Mouse (Mus musculus) midbrain, embryonic 12.5 days (tissue): Measurements from ENCODE around the gene Lrguk. TPM values are rescaled to one million over a fixed set of nuclear protein-coding genes. Genes with fewer than 3 reads are reported as not detected.

Source experiments
- ATAC-seq: fragments of 200-750 bp; cut with Nextera tagmentation; 2 replicates; pipeline ENCODE4 v1.8.0; 2017; ENCODE audit warnings: low read depth, moderate TSS enrichment, moderate library complexity; ENCODE audit not compliant: low FRiP score
- H3K27ac ChIP-seq: fragments of 300-500 bp; sonication (generic); replicated peaks from 2 replicates; pipeline ENCODE4 v1.5.1; 2016; ENCODE audit warnings: mild to moderate bottlenecking
- H3K27me3 ChIP-seq: fragments of 300-500 bp; sonication (generic); 2 replicates; pipeline ENCODE4 v1.6.1; 2016; ENCODE audit warnings: mild to moderate bottlenecking
- H3K36me3 ChIP-seq: fragments of 300-500 bp; sonication (generic); 2 replicates; pipeline ENCODE4 v1.6.1; 2016
- H3K4me1 ChIP-seq: fragments of 300-500 bp; sonication (generic); 2 replicates; pipeline ENCODE4 v1.6.1; 2016
- H3K4me2 ChIP-seq: fragments of 300-500 bp; sonication (generic); replicated peaks from 2 replicates; pipeline ENCODE4 v1.6.1; 2016; ENCODE audit warnings: mild to moderate bottlenecking, moderate library complexity
- H3K4me3 ChIP-seq: fragments of 300-500 bp; sonication (generic); 2 replicates; pipeline ENCODE4 v1.5.1; 2016; ENCODE audit warnings: mild to moderate bottlenecking
- H3K9ac ChIP-seq: fragments of 300-500 bp; sonication (generic); replicated peaks from 2 replicates; pipeline ENCODE4 v1.6.1; 2016; ENCODE audit warnings: mild to moderate bottlenecking, moderate library complexity
- H3K9me3 ChIP-seq: fragments of 300-500 bp; sonication (generic); 2 replicates; pipeline ENCODE4 v1.6.1; 2016; ENCODE audit warnings: mild to moderate bottlenecking
- WGBS: fragments of 180-500 bp; shearing (Covaris S2); methylation state at CpG from one replicate; pipeline ENCODE4 v1.1.7; 2016; 5-methylcytosine and 5-hydroxymethylcytosine counted together
- polyA plus RNA-seq: library from polyadenylated mRNA; unstranded; fragments of >200 nt; fragmentation: Nextera tagmentation; extraction: Ambion mirVana; gene quantifications from 2 replicates; pipeline ENCODE4 v1.2.1, GENCODE M21; 2016

Gene Lrguk
- 0.90 and 0.99 TPM in 2 replicates for polyA plus RNA-seq

GRCm38 (mm10) chr6:34028933-34029745, at the start of gene Lrguk:
Gene Lrguk (plus strand): TSS chr6:34029448.
- Histone ChIP-seq H3K36me3 (no peaks in the 10 kb centered on the region), H3K9me3 (no peaks in the 10 kb centered on the region), H3K27ac (no peak within 1 kb of the TSS), H3K4me3 (peak within 1 kb of the TSS; percentile 71), H3K27me3 (no peaks in the 10 kb centered on the region), H3K4me1 (peaks cover 12% of the 10 kb centered on the region), H3K9ac (peak within 1 kb of the TSS; percentile 60), H3K4me2 (peak within 1 kb of the TSS; percentile 92)
- WGBS, result 5% methylated on average over 32 of the region's 32 CpGs
- peak; percentile 99 for ATAC-seq

GRCm38 (mm10) chr6:33982709-33983108, 46.5 kb upstream of the Lrguk start:
- 87% methylated on average over 9 of the region's 9 CpGs for WGBS

GRCm38 (mm10) chr6:33987132-33987531, 42.1 kb upstream of the Lrguk start:
- WGBS, result 67% methylated on average over 5 of the region's 5 CpGs
- no peak overlapping the region for H3K27ac ChIP-seq
- peaks cover 1% of the 10 kb centered on the region; the same call in 1 of the 2 replicates for H3K4me1 ChIP-seq
- no peaks in the 10 kb centered on the region for H3K36me3 ChIP-seq
- H3K9me3 ChIP-seq, result no peaks in the 10 kb centered on the region
- no peak overlapping the region for H3K9ac ChIP-seq
- H3K4me2 ChIP-seq, result no peak overlapping the region
- H3K4me3 ChIP-seq, result no peak overlapping the region
- H3K27me3 ChIP-seq, result no peaks in the 10 kb centered on the region
- ATAC-seq, result no peak

More at GRCm38 (mm10) chr6:33982709-33983108, 46.5 kb upstream of the Lrguk start:
- Histone ChIP-seq H3K27ac (no peak overlapping the region), H3K36me3 (no peaks in the 10 kb centered on the region), H3K4me1 (peaks cover 8% of the 10 kb centered on the region), H3K4me2 (no peak overlapping the region), H3K4me3 (no peak overlapping the region), H3K27me3 (no peaks in the 10 kb centered on the region), H3K9ac (no peak overlapping the region), H3K9me3 (no peaks in the 10 kb centered on the region)
- ATAC-seq, result no peak

- peaks cover 5% of the 10 kb centered on the region; the same call in 1 of the 2 replicates for H3K27me3 ChIP-seq
- WGBS, result 22% methylated on average over 24 of the region's 24 CpGs
- peak; percentile 94 for ATAC-seq
- no peak overlapping the region for H3K9ac ChIP-seq
- peak overlapping the region; percentile 45 for H3K4me2 ChIP-seq
- peaks cover 14% of the 10 kb centered on the region for H3K4me1 ChIP-seq
- no peaks in the 10 kb centered on the region for H3K9me3 ChIP-seq
- peak overlapping the region; percentile 15; the same call in 1 of the 2 replicates for H3K4me3 ChIP-seq
- H3K36me3 ChIP-seq, result no peaks in the 10 kb centered on the region
- H3K27ac ChIP-seq, result peak overlapping the region; percentile 74
Measured at GRCm38 (mm10) chr6:33992213-33993034, 36.8 kb upstream of the Lrguk start.

- Histone ChIP-seq H3K9ac (no peak overlapping the region), H3K4me1 (peaks cover 14% of the 10 kb centered on the region), H3K4me2 (no peak overlapping the region), H3K9me3 (no peaks in the 10 kb centered on the region), H3K27ac (peak overlapping the region; percentile 30; the same call in 1 of the 2 replicates), H3K4me3 (no peak overlapping the region), H3K36me3 (no peaks in the 10 kb centered on the region), H3K27me3 (peaks cover 5% of the 10 kb centered on the region; the same call in 1 of the 2 replicates)
- 68% methylated on average over 6 of the region's 6 CpGs for WGBS
- no peak for ATAC-seq
Measured at GRCm38 (mm10) chr6:33993842-33994241, 35.4 kb upstream of the Lrguk start.

GRCm38 (mm10) chr6:33998590-33998989, 30.7 kb upstream of the Lrguk start:
- Histone ChIP-seq H3K9ac (no peak overlapping the region), H3K4me2 (no peak overlapping the region), H3K27me3 (peaks cover 5% of the 10 kb centered on the region; the same call in 1 of the 2 replicates), H3K4me1 (peaks cover 7% of the 10 kb centered on the region; the same call in 1 of the 2 replicates), H3K27ac (no peak overlapping the region), H3K9me3 (no peaks in the 10 kb centered on the region), H3K36me3 (no peaks in the 10 kb centered on the region), H3K4me3 (no peak overlapping the region)
- no peak for ATAC-seq
- WGBS, result 35% methylated on average over 4 of the region's 4 CpGs

GRCm38 (mm10) chr6:33999530-33999929, 29.7 kb upstream of the Lrguk start:
- no peak for ATAC-seq
- Histone ChIP-seq H3K36me3 (no peaks in the 10 kb centered on the region), H3K27ac (no peak overlapping the region), H3K4me1 (peaks cover 7% of the 10 kb centered on the region; the same call in 1 of the 2 replicates), H3K9me3 (no peaks in the 10 kb centered on the region), H3K27me3 (peaks cover 5% of the 10 kb centered on the region; the same call in 1 of the 2 replicates), H3K4me3 (no peak overlapping the region), H3K4me2 (no peak overlapping the region), H3K9ac (no peak overlapping the region)
- 18% methylated on average over 7 of the region's 7 CpGs for WGBS

- no peaks in the 10 kb centered on the region for H3K9me3 ChIP-seq
- H3K27me3 ChIP-seq, result no peaks in the 10 kb centered on the region
- no peak overlapping the region for H3K4me2 ChIP-seq
- H3K4me3 ChIP-seq, result no peak overlapping the region
- H3K4me1 ChIP-seq, result peaks cover 7% of the 10 kb centered on the region; the same call in 1 of the 2 replicates
- H3K27ac ChIP-seq, result no peak overlapping the region
- H3K36me3 ChIP-seq, result no peaks in the 10 kb centered on the region
- no peak for ATAC-seq
- WGBS, result 86% methylated on average over 7 of the region's 7 CpGs
- no peak overlapping the region for H3K9ac ChIP-seq
Measured at GRCm38 (mm10) chr6:34000644-34001043, 28.6 kb upstream of the Lrguk start.

GRCm38 (mm10) chr6:34003033-34003432, 26.2 kb upstream of the Lrguk start:
- no peak for ATAC-seq
- Histone ChIP-seq H3K4me3 (no peak overlapping the region), H3K27ac (no peak overlapping the region), H3K36me3 (no peaks in the 10 kb centered on the region), H3K27me3 (no peaks in the 10 kb centered on the region), H3K4me1 (peaks cover 7% of the 10 kb centered on the region; the same call in 1 of the 2 replicates), H3K9me3 (no peaks in the 10 kb centered on the region), H3K4me2 (no peak overlapping the region), H3K9ac (no peak overlapping the region)
- WGBS, result 17% methylated on average over 1 of the region's 1 CpGs

- Histone ChIP-seq H3K4me1 (0 out of 2 replicates have a peak, but pooled peaks cover 3% of the 10 kb centered on the region), H3K27me3 (no peaks in the 10 kb centered on the region), H3K36me3 (no peaks in the 10 kb centered on the region), H3K4me2 (no peak overlapping the region), H3K4me3 (no peak overlapping the region), H3K9ac (no peak overlapping the region), H3K9me3 (no peaks in the 10 kb centered on the region), H3K27ac (no peak overlapping the region)
- 72% methylated on average over 6 of the region's 6 CpGs for WGBS
- no peak for ATAC-seq
Measured at GRCm38 (mm10) chr6:34013469-34013868, 15.8 kb upstream of the Lrguk start.

GRCm38 (mm10) chr6:34029746-34030027, 439 bp downstream of the Lrguk start:
- Histone ChIP-seq H3K36me3 (no peaks in the 10 kb centered on the region), H3K27ac (no peak overlapping the region), H3K4me3 (peak overlapping the region; percentile 71), H3K9ac (peak overlapping the region; percentile 60), H3K4me2 (peak overlapping the region; percentile 92), H3K4me1 (peaks cover 17% of the 10 kb centered on the region), H3K27me3 (no peaks in the 10 kb centered on the region), H3K9me3 (no peaks in the 10 kb centered on the region)
- ATAC-seq, result peak; percentile 64; the same call in 1 of the 2 replicates
- 0% methylated on average over 4 of the region's 4 CpGs for WGBS

GRCm38 (mm10) chr6:34034096-34034495, 4.8 kb downstream of the Lrguk start:
- no peaks in the 10 kb centered on the region for H3K36me3 ChIP-seq
- WGBS, result 61% methylated on average over 3 of the region's 3 CpGs
- H3K27me3 ChIP-seq, result no peaks in the 10 kb centered on the region
- no peak for ATAC-seq
- no peak overlapping the region for H3K27ac ChIP-seq
- no peak overlapping the region for H3K4me3 ChIP-seq
- H3K4me2 ChIP-seq, result no peak overlapping the region
- H3K4me1 ChIP-seq, result peaks cover 11% of the 10 kb centered on the region
- no peaks in the 10 kb centered on the region for H3K9me3 ChIP-seq
- no peak overlapping the region for H3K9ac ChIP-seq
